Mouse (Mus musculus) limb, embryonic 15.5 days (tissue): ENCODE results near the gene Plxnd1. TPM values are rescaled to one million over a fixed set of nuclear protein-coding genes. Genes with fewer than 3 reads are reported as not detected.
A peak's percentile ranks its signal among the peaks of the same experiment; 100 is the strongest.

ENCODE experiments used
- ATAC-seq: fragments of 200-750 bp; cut with Nextera tagmentation; 2 replicates; pipeline ENCODE4 v1.8.0; 2017; ENCODE audit warnings: low read depth, moderate TSS enrichment; ENCODE audit not compliant: insufficient number of reproducible peaks, low FRiP score, low TSS enrichment
- H3K27ac ChIP-seq: fragments of 300-500 bp; sonication (generic); 2 replicates; pipeline ENCODE4 v1.5.1; 2015; ENCODE audit warnings: moderate library complexity, mild to moderate bottlenecking, inconsistent platforms
- H3K27me3 ChIP-seq: fragments of 300-500 bp; sonication (generic); 2 replicates; pipeline ENCODE4 v1.6.1; 2015; ENCODE audit warnings: inconsistent platforms
- H3K36me3 ChIP-seq: fragments of 300-500 bp; sonication (generic); 2 replicates; pipeline ENCODE4 v1.6.1; 2015; ENCODE audit warnings: inconsistent platforms
- H3K4me1 ChIP-seq: fragments of 300-500 bp; sonication (generic); 2 replicates; pipeline ENCODE4 v1.6.1; 2015; ENCODE audit warnings: inconsistent platforms
- H3K4me2 ChIP-seq: fragments of 300-500 bp; sonication (generic); 2 replicates; pipeline ENCODE4 v1.6.1; 2015; ENCODE audit warnings: mild to moderate bottlenecking, inconsistent platforms
- H3K4me3 ChIP-seq: fragments of 300-500 bp; sonication (generic); 2 replicates; pipeline ENCODE4 v1.5.1; 2015; ENCODE audit warnings: mild to moderate bottlenecking, inconsistent platforms
- H3K9ac ChIP-seq: fragments of 300-500 bp; sonication (generic); 2 replicates; pipeline ENCODE4 v1.6.1; 2015; ENCODE audit warnings: inconsistent platforms
- H3K9me3 ChIP-seq: fragments of 300-500 bp; sonication (generic); 2 replicates; pipeline ENCODE4 v1.6.1; 2016; ENCODE audit warnings: inconsistent platforms
- WGBS: fragments of 180-500 bp; shearing (Covaris S2); methylation state at CpG from one replicate; pipeline ENCODE4 v1.1.7; 2015; 5-methylcytosine and 5-hydroxymethylcytosine counted together
- polyA plus RNA-seq: library from polyadenylated mRNA; unstranded; fragments of >200 nt; fragmentation: Nextera tagmentation; extraction: Ambion mirVana; gene quantifications from 2 replicates; pipeline ENCODE4 v1.2.1, GENCODE M21; 2015

The Plxnd1 gene
- polyA plus RNA-seq, 1 experiment from 2014 or later, result 32.2 TPM

GRCm38 (mm10) chr6:115973881-115974662 lies 20.7 kb downstream of the Plxnd1 start:
- no peaks in the 10 kb centered on the region for H3K9me3 ChIP-seq
- peaks cover 43% of the 10 kb centered on the region for H3K4me1 ChIP-seq
- no peaks in the 10 kb centered on the region for H3K27me3 ChIP-seq
- 65% methylated on average over 16 of the region's 16 CpGs for WGBS
- no peak overlapping the region for H3K27ac ChIP-seq
- no peak for ATAC-seq
- no peak overlapping the region for H3K4me3 ChIP-seq
- H3K4me2 ChIP-seq, result no peak overlapping the region
- H3K36me3 ChIP-seq, result peaks cover 6% of the 10 kb centered on the region
- no peak overlapping the region for H3K9ac ChIP-seq

DNA sequence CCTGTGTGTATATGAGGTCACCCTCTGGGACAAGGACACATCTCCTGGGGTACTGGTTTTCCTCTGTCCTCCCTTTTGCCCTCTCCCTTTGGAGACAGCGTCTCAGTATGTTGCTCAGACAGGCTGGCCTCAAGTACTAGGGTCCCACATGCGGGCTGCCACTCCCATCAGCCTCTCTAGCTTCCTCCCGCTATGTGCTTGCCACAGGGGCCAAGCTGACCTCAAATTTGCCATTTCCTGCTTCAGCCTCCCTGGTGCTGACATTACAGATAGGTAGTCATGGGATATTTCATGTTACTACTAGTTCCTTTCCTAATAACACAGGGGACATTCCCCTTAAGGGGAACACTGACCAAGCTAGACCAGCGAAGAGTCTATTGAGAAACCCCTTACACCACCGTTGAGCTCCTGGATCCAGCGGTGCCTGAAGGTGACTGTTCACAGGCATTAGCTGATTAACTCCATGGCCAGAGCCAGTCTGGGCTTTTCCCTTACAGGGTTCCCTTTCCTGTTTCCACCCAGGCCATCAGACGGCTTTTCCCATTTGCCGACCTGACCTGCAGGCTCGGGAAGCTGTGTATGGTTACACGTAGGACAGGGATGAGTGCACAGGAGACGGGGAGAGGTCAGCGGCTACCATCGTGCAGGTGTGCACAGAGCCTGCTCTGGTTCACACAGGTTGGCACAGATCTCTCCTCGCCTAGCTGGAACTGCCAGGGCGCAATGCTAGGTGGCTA lies 21.5 kb downstream of the Plxnd1 start:
- Histone ChIP-seq H3K4me2 (no peak overlapping the region), H3K36me3 (peaks cover 6% of the 10 kb centered on the region), H3K27me3 (no peaks in the 10 kb centered on the region), H3K4me1 (peaks cover 49% of the 10 kb centered on the region), H3K27ac (no peak overlapping the region), H3K9me3 (no peaks in the 10 kb centered on the region), H3K9ac (no peak overlapping the region), H3K4me3 (no peak overlapping the region)
- ATAC-seq, result no peak
- WGBS, result 87% methylated on average over 15 of the region's 15 CpGs

- H3K36me3 ChIP-seq, result peaks cover 7% of the 10 kb centered on the region
- H3K9ac ChIP-seq, result no peak overlapping the region
- no peaks in the 10 kb centered on the region for H3K27me3 ChIP-seq
- 69% methylated on average over 7 of the region's 7 CpGs for WGBS
- no peak overlapping the region for H3K4me3 ChIP-seq
- peak; percentile 30; the same call in 1 of the 2 replicates for ATAC-seq
- H3K9me3 ChIP-seq, result no peaks in the 10 kb centered on the region
- no peak overlapping the region for H3K4me2 ChIP-seq
- peaks cover 51% of the 10 kb centered on the region for H3K4me1 ChIP-seq
- H3K27ac ChIP-seq, result no peak overlapping the region
Measured at GRCm38 (mm10) chr6:115972083-115972764, 22.6 kb downstream of the Plxnd1 start.

DNA sequence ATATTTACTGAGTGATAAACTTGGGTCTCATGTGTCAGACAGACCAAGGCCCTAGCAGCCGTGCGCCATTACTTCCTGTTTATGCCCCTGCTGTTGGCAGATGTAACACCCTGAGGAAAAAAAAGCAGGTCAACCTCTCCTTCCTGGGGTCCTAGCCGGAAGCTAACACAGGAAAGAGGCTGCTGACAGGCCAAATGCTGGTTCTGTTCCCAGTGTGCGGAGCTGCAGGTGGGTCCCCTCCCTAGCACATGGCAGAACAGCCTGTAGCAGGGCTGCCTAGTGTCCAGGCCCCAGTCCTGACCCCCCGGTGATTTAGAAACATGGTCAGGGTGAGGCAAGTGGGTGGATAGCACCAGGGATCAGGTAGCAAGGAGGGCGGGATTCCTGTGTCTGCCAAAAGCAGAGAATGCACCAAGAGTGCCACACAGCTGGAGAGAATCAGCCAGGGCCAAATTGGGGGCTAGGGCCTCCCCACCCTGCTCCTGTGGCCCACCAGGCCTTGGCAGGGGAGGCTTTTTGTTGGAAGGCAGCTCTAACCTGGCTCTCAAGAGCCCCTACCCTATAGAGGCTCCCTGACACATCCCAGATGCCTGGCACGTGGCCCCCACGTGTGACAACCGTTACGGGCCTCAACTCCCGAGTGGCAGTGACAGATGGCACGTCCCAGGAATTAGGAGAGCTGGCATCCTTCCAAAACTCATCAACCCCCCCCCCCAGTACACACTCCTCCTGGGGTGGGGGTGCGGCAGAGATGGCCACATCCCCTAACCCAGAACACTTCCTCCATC lies 23.3 kb downstream of the Plxnd1 start:
- H3K4me2 ChIP-seq, result no peak overlapping the region
- peaks cover 13% of the 10 kb centered on the region for H3K36me3 ChIP-seq
- no peak overlapping the region for H3K9ac ChIP-seq
- no peaks in the 10 kb centered on the region for H3K9me3 ChIP-seq
- no peaks in the 10 kb centered on the region for H3K27me3 ChIP-seq
- 24% methylated on average over 13 of the region's 13 CpGs for WGBS
- H3K4me1 ChIP-seq, result peaks cover 51% of the 10 kb centered on the region
- ATAC-seq, result no peak; the same call in 1 of the 2 replicates
- no peak overlapping the region; the same call in 1 of the 2 replicates for H3K27ac ChIP-seq
- no peak overlapping the region for H3K4me3 ChIP-seq

DNA sequence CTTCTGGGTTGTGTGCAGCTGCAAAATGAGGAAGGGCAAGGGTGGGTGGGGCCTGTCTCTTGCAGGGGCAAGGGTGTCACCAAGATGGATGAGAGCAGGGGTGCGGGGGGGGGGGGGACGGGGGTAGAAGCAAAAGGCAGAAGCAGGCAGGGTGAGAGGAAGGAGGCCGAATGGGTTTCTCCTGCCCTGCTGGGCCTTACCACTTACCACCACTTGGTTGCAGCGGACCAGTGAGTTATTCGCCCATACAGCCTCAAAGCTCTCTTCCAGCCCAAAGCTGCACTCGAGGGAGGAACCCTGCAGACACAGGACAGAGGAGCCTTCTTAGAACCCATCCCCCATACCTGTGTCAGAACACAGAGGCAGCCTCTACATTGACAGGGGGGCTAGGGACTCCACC lies 24.9 kb downstream of the Plxnd1 start:
- no peak overlapping the region for H3K27ac ChIP-seq
- peaks cover 15% of the 10 kb centered on the region; the same call in 1 of the 2 replicates for H3K36me3 ChIP-seq
- no peaks in the 10 kb centered on the region for H3K27me3 ChIP-seq
- WGBS, result 70% methylated on average over 4 of the region's 6 CpGs
- H3K9me3 ChIP-seq, result no peaks in the 10 kb centered on the region
- no peak overlapping the region for H3K4me3 ChIP-seq
- no peak overlapping the region for H3K9ac ChIP-seq
- H3K4me1 ChIP-seq, result peaks cover 51% of the 10 kb centered on the region
- ATAC-seq, result no peak
- no peak overlapping the region for H3K4me2 ChIP-seq

- H3K27me3 ChIP-seq, result no peaks in the 10 kb centered on the region
- peaks cover 47% of the 10 kb centered on the region for H3K4me1 ChIP-seq
Measured at GRCm38 (mm10) chr6:115969103-115969502, 25.7 kb downstream of the Plxnd1 start.

GRCm38 (mm10) chr6:115968700-115969099 lies 26.1 kb downstream of the Plxnd1 start:
- 77% methylated on average over 6 of the region's 6 CpGs for WGBS
- Histone ChIP-seq H3K9ac (no peak overlapping the region), H3K4me3 (no peak overlapping the region), H3K9me3 (no peaks in the 10 kb centered on the region), H3K27me3 (no peaks in the 10 kb centered on the region), H3K36me3 (peaks cover 18% of the 10 kb centered on the region; the same call in 1 of the 2 replicates), H3K4me1 (peaks cover 44% of the 10 kb centered on the region), H3K4me2 (no peak overlapping the region), H3K27ac (no peak overlapping the region)
- ATAC-seq, result no peak

More at GRCm38 (mm10) chr6:115969103-115969502, 25.7 kb downstream of the Plxnd1 start:
- ATAC-seq, result no peak
- no peak overlapping the region for H3K9ac ChIP-seq
- H3K4me3 ChIP-seq, result no peak overlapping the region
- no peaks in the 10 kb centered on the region for H3K9me3 ChIP-seq
- WGBS, result 57% methylated on average over 9 of the region's 9 CpGs
- no peak overlapping the region for H3K4me2 ChIP-seq
- no peak overlapping the region for H3K27ac ChIP-seq
- H3K36me3 ChIP-seq, result peaks cover 15% of the 10 kb centered on the region; the same call in 1 of the 2 replicates

DNA sequence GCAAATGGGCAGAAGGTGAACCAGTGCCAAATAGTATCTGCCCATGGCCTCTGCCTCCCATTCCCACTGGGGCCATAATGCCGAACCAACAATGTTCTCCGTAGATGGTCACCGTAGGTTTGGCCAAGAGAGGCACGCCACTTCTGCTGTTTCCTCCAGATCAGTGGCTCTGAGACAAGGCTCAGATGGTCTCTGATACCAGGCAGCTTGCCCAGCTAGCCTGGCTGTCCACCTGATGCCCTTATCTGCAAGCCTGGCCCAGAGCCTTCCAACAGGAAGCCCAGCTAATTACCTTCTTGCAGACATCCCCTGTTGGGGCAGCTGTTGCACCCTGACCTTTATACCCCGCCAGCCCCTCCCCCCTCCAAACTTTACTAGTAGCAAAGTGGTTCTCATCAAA lies 26.7 kb downstream of the Plxnd1 start:
- Histone ChIP-seq H3K27me3 (no peaks in the 10 kb centered on the region), H3K27ac (no peak overlapping the region)
- ATAC-seq, result no peak

GRCm38 (mm10) chr6:115967291-115967880 lies 27.4 kb downstream of the Plxnd1 start:
- Histone ChIP-seq H3K4me1 (peaks cover 38% of the 10 kb centered on the region), H3K9me3 (no peaks in the 10 kb centered on the region), H3K27ac (no peak overlapping the region), H3K36me3 (peaks cover 28% of the 10 kb centered on the region), H3K27me3 (no peaks in the 10 kb centered on the region), H3K4me3 (no peak overlapping the region), H3K9ac (no peak overlapping the region), H3K4me2 (no peak overlapping the region)
- 92% methylated on average over 15 of the region's 15 CpGs for WGBS
- ATAC-seq, result no peak

More for the DNA sequence above, 26.7 kb downstream of the Plxnd1 start:
- Histone ChIP-seq H3K36me3 (peaks cover 21% of the 10 kb centered on the region), H3K4me1 (peaks cover 38% of the 10 kb centered on the region), H3K9me3 (no peaks in the 10 kb centered on the region), H3K9ac (no peak overlapping the region), H3K4me2 (no peak overlapping the region), H3K4me3 (no peak overlapping the region)
- 71% methylated on average over 5 of the region's 5 CpGs for WGBS

DNA sequence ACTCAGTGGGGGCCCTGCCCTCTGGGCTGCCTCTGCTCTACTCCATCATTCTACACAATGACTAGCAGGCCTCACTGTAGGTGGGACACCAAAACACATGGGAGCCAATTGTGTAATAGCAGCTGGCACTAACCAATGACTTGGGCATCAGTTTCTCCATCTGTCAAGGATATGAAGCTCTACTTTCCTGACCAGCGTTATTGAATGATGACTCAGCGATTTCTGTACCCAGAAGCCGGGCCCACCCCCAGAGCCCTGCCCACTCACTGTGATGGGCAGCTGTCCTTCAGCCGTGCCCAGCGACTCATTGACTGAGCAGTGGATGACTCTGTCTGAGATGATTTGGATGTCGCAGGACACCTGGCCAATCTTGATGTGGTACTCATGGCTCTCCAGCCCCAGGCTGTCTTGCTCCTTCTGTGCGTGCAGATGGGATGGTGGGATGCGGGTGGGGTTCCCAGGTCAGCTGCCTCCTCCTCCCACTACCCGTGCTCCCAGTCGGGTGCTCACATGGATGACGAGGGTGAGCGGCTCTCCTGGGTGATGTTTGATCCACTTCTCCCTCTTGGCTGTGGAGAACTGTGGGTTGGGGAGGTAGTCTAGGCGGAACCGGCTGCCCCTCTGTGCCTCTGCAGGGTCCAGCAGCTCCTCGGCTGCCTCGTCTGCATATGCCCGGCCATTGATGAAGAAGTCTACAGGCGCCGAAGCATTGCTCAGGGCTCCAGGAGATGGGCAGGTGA lies 28.4 kb downstream of the Plxnd1 start:
- Histone ChIP-seq H3K9ac (no peak overlapping the region), H3K36me3 (peaks cover 29% of the 10 kb centered on the region), H3K4me3 (no peak overlapping the region), H3K4me2 (no peak overlapping the region), H3K27me3 (no peaks in the 10 kb centered on the region), H3K4me1 (peaks cover 32% of the 10 kb centered on the region), H3K27ac (no peak overlapping the region), H3K9me3 (no peaks in the 10 kb centered on the region)
- ATAC-seq, result no peak
- 92% methylated on average over 19 of the region's 19 CpGs for WGBS
